Mouse (Mus musculus): ENCODE data around the gene Tax1bp1.

DNA sequence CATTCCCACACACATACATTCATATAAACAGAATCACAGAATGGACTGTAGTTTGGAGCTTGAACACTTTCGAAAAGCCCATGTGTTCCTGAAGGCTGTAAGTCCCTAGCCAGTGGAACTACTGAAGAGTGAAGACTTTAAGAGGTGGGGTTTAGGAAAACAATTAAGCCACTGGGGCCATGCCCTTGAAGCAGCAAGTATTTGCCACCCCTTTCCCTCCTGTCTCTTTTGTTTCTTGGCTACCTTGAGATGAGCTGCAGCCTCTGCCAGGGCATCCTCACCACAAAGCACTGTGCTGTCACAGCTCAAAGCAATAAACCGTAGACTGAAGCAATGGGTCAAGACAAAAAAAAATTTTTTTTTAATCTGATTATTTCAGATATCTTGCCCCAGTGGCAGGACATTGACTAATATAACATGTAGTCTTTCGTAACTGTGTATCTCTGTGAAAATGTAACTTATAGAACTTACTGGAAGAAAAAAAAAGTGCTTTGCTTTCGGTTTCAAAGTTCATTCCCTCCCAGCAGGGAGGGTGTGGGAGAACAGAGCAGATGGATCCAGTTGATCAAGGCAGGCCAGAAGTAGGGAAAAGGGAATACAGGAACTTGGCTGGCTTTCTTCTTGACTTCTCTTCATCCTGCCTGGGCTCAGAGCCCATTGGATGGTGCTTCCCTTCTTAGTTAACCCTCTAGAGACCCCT lies 38.2 kb upstream of the Tax1bp1 start:
- no peak for TF ChIP-seq CTCF (IDR thresholded peaks at IDR 0.05; ENCODE audit: insufficient read depth, low read depth, low read length)
- no peak for TF ChIP-seq POLR2A (IDR thresholded peaks at IDR 0.05; ENCODE audit: insufficient read depth, low read depth, low read length)

Measured in olfactory bulb, adult 2 months (tissue).